Mouse (Mus musculus): ENCODE measurements around the gene Tmem263.

The Tmem263 gene

GRCm38 (mm10) chr10:85159989-85160619 is 57.7 kb downstream of the Tmem263 start:
- TF ChIP-seq GATA4 (IDR thresholded peaks at IDR 0.05; ENCODE audit: insufficient replicate concordance, low read length): no peak

GRCm38 (mm10) chr10:85161745-85162351 is 59.4 kb downstream of the Tmem263 start:
- no peak for TF ChIP-seq GATA4 (IDR thresholded peaks at IDR 0.05; ENCODE audit: insufficient replicate concordance, low read length)

- no peak for TF ChIP-seq GATA4 (IDR thresholded peaks at IDR 0.05; ENCODE audit: insufficient replicate concordance, low read length)
Measured at GRCm38 (mm10) chr10:85164791-85165190, 62.4 kb downstream of the Tmem263 start.

GRCm38 (mm10) chr10:85165306-85165705 is 62.9 kb downstream of the Tmem263 start:
- no peak for TF ChIP-seq GATA4 (IDR thresholded peaks at IDR 0.05; ENCODE audit: insufficient replicate concordance, low read length)
